Mouse (Mus musculus): ENCODE measurements around the gene Zfp423. TPM values are rescaled to one million over a fixed set of nuclear protein-coding genes. Genes with fewer than 3 reads are reported as not detected.
"Not testable (repeated sequence)": the region's sequence is repeated elsewhere in the genome, so short reads cannot be mapped to it uniquely, and the experiment has no call there.

Gene Zfp423
- polyA plus RNA-seq, 1 experiment from 2014 or later: 33.4 TPM

GRCm38 (mm10) chr8:87851380-87851779, 108.0 kb downstream of the Zfp423 start:
- no peak for ATAC-seq (ENCODE audit: low FRiP score, low read depth)
- H3K36me3 ChIP-seq: no peaks in the 10 kb centered on the region
- no peak overlapping the region for H3K9ac ChIP-seq
- WGBS: 87% methylated on average over 5 of the region's 5 CpGs
- no peak overlapping the region for H3K4me2 ChIP-seq
- H3K4me1 ChIP-seq (replicated peaks): peaks cover 13% of the 10 kb centered on the region; the same call in 1 of the 2 replicates
- H3K27me3 ChIP-seq: no peaks in the 10 kb centered on the region
- H3K27ac ChIP-seq (replicated peaks): no peak overlapping the region
- no peaks in the 10 kb centered on the region for H3K9me3 ChIP-seq
- no peak overlapping the region for H3K4me3 ChIP-seq

GRCm38 (mm10) chr8:87848836-87849235, 110.6 kb downstream of the Zfp423 start:
- H3K4me3 ChIP-seq: no peak overlapping the region
- no peaks in the 10 kb centered on the region for H3K27me3 ChIP-seq
- WGBS: 90% methylated on average over 5 of the region's 5 CpGs
- H3K9ac ChIP-seq: no peak overlapping the region
- no peaks in the 10 kb centered on the region for H3K9me3 ChIP-seq
- H3K36me3 ChIP-seq: no peaks in the 10 kb centered on the region
- no peak for ATAC-seq (ENCODE audit: low FRiP score, low read depth)
- peaks cover 13% of the 10 kb centered on the region; the same call in 1 of the 2 replicates for H3K4me1 ChIP-seq (replicated peaks)
- no peak overlapping the region for H3K4me2 ChIP-seq
- H3K27ac ChIP-seq (replicated peaks): no peak overlapping the region

- peak overlapping the region; percentile 16; the same call in 1 of the 2 replicates for H3K27ac ChIP-seq (replicated peaks)
- peaks cover 9% of the 10 kb centered on the region; the same call in 1 of the 2 replicates for H3K4me1 ChIP-seq (replicated peaks)
- no peak overlapping the region for H3K9ac ChIP-seq
- no peak overlapping the region for H3K4me3 ChIP-seq
- no peak for ATAC-seq (ENCODE audit: low FRiP score, low read depth)
- no peaks in the 10 kb centered on the region for H3K27me3 ChIP-seq
- H3K36me3 ChIP-seq: no peaks in the 10 kb centered on the region
- no peaks in the 10 kb centered on the region for H3K9me3 ChIP-seq
- 65% methylated on average over 6 of the region's 6 CpGs for WGBS
- no peak overlapping the region for H3K4me2 ChIP-seq
Observed at GRCm38 (mm10) chr8:87847796-87848195, 111.6 kb downstream of the Zfp423 start.

GRCm38 (mm10) chr8:87842096-87842495, 117.3 kb downstream of the Zfp423 start:
- not testable (repeated sequence) for H3K4me2 ChIP-seq; H3K9me3 ChIP-seq; H3K27ac ChIP-seq (replicated peaks); H3K36me3 ChIP-seq; H3K27me3 ChIP-seq; H3K4me3 ChIP-seq; ATAC-seq (ENCODE audit: low FRiP score, low read depth); H3K9ac ChIP-seq; H3K4me1 ChIP-seq (replicated peaks)
- 88% methylated on average over 11 of the region's 11 CpGs for WGBS

- 18% methylated on average over 5 of the region's 6 CpGs for WGBS
- Histone ChIP-seq H3K9ac (peak overlapping the region; percentile 15; the same call in 1 of the 2 replicates), H3K4me1 (replicated peaks) (peaks cover 56% of the 10 kb centered on the region), H3K27ac (replicated peaks) (peak overlapping the region; percentile 79), H3K4me2 (peak overlapping the region; percentile 37), H3K36me3 (no peaks in the 10 kb centered on the region), H3K9me3 (no peaks in the 10 kb centered on the region), H3K27me3 (no peaks in the 10 kb centered on the region), H3K4me3 (no peak overlapping the region)
- no peak; the same call in 1 of the 2 replicates for ATAC-seq (ENCODE audit: low FRiP score, low read depth)
Observed at GRCm38 (mm10) chr8:87837266-87837665, 122.1 kb downstream of the Zfp423 start.

DNA sequence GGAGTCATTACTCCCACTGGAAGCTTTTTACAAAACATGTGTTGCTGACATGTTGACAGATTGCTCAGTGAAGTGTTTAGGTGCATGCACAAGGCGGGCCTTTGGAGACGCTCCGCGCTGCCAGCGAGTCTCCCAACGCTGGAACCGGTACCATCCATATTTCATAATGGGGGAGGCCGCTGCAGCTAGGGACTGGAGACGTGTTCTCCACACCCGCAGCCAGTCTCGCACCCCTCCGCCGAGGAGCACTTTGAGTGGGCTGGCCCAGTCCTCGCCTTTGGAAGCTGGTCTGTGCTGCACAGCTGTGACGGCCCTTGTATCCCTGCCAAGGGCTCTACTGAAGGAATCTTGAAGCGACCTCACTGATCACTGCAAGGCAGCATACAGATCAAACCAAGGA, 122.5 kb downstream of the Zfp423 start:
- Histone ChIP-seq H3K27ac (replicated peaks) (peak overlapping the region; percentile 79), H3K4me2 (peak overlapping the region; percentile 37), H3K9ac (peak overlapping the region; percentile 15; the same call in 1 of the 2 replicates), H3K4me1 (replicated peaks) (peaks cover 60% of the 10 kb centered on the region), H3K9me3 (no peaks in the 10 kb centered on the region), H3K27me3 (no peaks in the 10 kb centered on the region), H3K4me3 (no peak overlapping the region), H3K36me3 (no peaks in the 10 kb centered on the region)
- 8% methylated on average over 16 of the region's 16 CpGs for WGBS
- peak; percentile 92 for ATAC-seq (ENCODE audit: low FRiP score, low read depth)

GRCm38 (mm10) chr8:87835924-87836323, 123.5 kb downstream of the Zfp423 start:
- no peak overlapping the region for H3K9ac ChIP-seq
- H3K9me3 ChIP-seq: no peaks in the 10 kb centered on the region
- peaks cover 69% of the 10 kb centered on the region for H3K4me1 ChIP-seq (replicated peaks)
- no peak overlapping the region for H3K4me3 ChIP-seq
- 9% methylated on average over 7 of the region's 7 CpGs for WGBS
- ATAC-seq (ENCODE audit: low FRiP score, low read depth): no peak
- no peaks in the 10 kb centered on the region for H3K27me3 ChIP-seq
- peak overlapping the region; percentile 79 for H3K27ac ChIP-seq (replicated peaks)
- H3K4me2 ChIP-seq: 0 out of 2 replicates have a peak overlapping the region, but pooled peaks have one; percentile 23
- H3K36me3 ChIP-seq: no peaks in the 10 kb centered on the region

DNA sequence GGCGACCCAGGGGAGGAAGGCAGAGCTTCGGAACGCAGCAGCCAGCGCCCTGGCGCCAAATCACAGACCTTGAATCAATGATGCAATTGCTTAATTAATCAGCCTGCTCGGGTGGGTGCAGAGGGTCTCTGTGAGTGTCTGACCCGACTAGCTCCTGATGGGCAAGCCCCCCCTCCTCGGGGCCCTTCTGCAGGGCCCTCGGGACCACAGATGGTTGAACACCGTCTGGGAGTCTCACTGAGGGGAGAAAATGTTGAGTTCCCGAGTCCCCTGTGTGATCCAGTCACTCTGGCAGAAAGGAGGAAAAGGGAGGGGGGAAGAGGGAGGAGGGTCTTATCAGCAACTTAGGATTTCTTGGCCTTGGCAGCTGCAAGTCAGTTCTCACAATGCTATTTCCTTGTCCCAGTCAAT, 124.0 kb downstream of the Zfp423 start:
- 4% methylated on average over 11 of the region's 11 CpGs for WGBS
- no peak for ATAC-seq (ENCODE audit: low FRiP score, low read depth)
- Histone ChIP-seq H3K4me3 (no peak overlapping the region), H3K9ac (no peak overlapping the region), H3K4me1 (replicated peaks) (peaks cover 73% of the 10 kb centered on the region), H3K9me3 (no peaks in the 10 kb centered on the region), H3K4me2 (peak overlapping the region; percentile 23; the same call in 1 of the 2 replicates), H3K36me3 (no peaks in the 10 kb centered on the region), H3K27ac (replicated peaks) (peak overlapping the region; percentile 79), H3K27me3 (no peaks in the 10 kb centered on the region)

GRCm38 (mm10) chr8:87834656-87835055, 124.7 kb downstream of the Zfp423 start:
- Histone ChIP-seq H3K36me3 (no peaks in the 10 kb centered on the region), H3K4me1 (replicated peaks) (peaks cover 78% of the 10 kb centered on the region), H3K4me3 (no peak overlapping the region), H3K4me2 (no peak overlapping the region), H3K9me3 (no peaks in the 10 kb centered on the region), H3K27me3 (no peaks in the 10 kb centered on the region), H3K9ac (no peak overlapping the region), H3K27ac (replicated peaks) (peak overlapping the region; percentile 79; the same call in 1 of the 2 replicates)
- 13% methylated on average over 5 of the region's 5 CpGs for WGBS
- no peak for ATAC-seq (ENCODE audit: low FRiP score, low read depth)

DNA sequence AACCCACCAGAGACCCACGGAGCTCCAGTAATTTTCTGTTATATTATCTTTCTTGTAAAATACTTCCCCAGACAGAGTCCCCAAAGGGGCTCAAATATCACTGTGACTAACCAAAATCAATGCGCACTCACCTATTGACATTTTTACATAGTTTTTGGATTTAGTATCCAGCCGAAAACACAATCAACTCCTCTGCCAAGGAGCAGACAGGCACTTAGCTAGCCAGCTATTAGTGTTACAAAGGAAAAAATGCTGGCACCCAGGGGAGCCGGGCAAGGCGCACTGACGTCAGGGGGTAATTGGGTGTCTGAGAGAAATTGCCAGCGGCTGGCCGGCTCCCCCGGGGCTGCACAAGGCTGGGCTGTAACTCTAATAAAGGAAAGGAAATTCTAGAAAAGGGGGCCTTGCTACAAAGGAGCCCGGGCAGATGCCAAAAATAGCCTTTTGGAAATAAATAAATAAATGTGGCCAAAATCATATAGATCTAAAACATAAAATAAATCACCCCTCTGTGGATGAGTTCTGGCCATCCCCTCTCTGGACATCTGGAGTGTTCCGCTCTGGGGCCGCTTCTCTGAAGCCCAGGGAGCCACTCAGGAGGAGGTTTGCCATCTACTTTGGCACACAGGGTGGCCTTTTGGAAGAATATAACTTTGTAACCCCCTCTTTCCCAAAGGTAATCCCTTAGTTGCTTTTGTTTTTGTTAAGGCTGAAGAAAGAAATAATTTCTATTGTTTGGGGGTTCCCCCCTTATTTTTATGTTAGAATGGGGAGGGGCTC, 125.4 kb downstream of the Zfp423 start:
- Histone ChIP-seq H3K4me2 (peak overlapping the region; percentile 27; the same call in 1 of the 2 replicates), H3K4me1 (replicated peaks) (peaks cover 78% of the 10 kb centered on the region), H3K27me3 (no peaks in the 10 kb centered on the region), H3K9ac (0 out of 2 replicates have a peak overlapping the region, but pooled peaks have one; percentile 5), H3K9me3 (no peaks in the 10 kb centered on the region), H3K4me3 (no peak overlapping the region), H3K36me3 (no peaks in the 10 kb centered on the region), H3K27ac (replicated peaks) (peak overlapping the region; percentile 75)
- 21% methylated on average over 12 of the region's 12 CpGs for WGBS
- no peak for ATAC-seq (ENCODE audit: low FRiP score, low read depth)

DNA sequence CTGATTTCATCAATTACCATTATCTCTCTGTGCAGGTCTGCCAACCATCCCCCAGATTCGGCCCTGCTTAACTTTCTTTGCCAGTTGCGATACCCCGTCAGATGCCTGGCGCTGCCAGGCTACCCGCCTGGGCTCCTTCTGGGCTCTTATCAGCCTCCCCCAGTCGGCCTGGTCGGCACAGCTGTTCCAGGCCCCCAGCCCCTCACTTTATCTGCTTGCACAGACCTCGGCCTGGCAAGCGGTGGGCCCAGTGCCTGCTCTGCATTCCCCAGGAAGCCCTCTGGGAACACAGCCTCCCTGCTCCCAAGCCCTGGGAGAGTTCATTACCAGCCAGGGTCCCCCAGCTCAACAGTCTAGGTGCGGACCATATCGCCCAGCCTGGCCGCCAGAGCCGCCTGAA, 126.1 kb downstream of the Zfp423 start:
- Histone ChIP-seq H3K4me2 (peak overlapping the region; percentile 27; the same call in 1 of the 2 replicates), H3K4me1 (replicated peaks) (peaks cover 78% of the 10 kb centered on the region), H3K27ac (replicated peaks) (peak overlapping the region; percentile 75), H3K9me3 (no peaks in the 10 kb centered on the region), H3K27me3 (no peaks in the 10 kb centered on the region), H3K4me3 (no peak overlapping the region), H3K36me3 (no peaks in the 10 kb centered on the region), H3K9ac (0 out of 2 replicates have a peak overlapping the region, but pooled peaks have one; percentile 5)
- no peak for ATAC-seq (ENCODE audit: low FRiP score, low read depth)
- 22% methylated on average over 13 of the region's 13 CpGs for WGBS

Measured in hindbrain, embryonic 15.5 days (tissue).